Mouse (Mus musculus) thymus, postnatal 4 days (tissue): ENCODE measurements around the gene Lrrc4b.

Experiments used
- DNase-seq: peaks from one replicate; pipeline ENCODE4 v3.0.0; 2021

The Lrrc4b gene

GRCm38 (mm10) chr7:44437933-44438332, 9.1 kb downstream of the Lrrc4b start:
- no peak for DNase-seq

DNA sequence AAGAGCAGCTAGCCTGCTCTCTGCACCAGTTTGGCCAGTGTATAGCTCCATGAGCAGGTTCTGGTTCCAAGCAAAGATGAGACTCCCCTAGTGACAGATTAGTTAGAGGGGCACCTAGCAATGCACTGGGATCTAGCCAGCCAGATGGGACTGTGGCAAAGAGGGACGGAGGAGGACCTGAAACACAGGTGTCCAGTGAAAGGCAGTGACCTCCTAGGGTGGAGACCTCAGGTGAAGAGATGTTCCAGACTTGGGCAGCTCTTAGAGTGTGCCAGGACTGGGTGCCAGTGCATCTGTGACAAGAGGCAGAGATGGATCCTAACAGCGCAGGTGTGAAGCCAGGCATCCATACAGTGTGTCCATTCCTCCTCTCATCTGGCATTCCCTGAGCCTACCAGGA, 10.9 kb downstream of the Lrrc4b start:
- no peak for DNase-seq

DNA sequence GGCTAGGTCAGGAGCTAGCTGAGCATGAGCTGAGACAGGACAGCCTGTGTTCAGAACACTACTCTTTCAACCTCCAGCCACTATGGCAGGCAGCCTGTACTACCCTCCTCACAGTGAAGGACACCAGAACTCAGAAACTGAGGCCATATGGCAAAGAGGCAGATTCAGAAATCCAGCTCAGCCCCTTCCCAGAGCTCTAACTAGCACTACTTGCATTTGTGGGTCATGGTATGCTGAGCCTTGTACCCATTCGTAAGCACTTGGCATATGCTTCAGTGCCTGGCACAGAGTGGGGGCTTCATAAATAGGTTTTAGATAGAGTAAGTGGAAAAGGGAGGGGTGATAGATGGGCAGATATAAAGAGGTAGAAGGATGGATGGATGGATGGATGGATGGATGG, 11.7 kb downstream of the Lrrc4b start:
- DNase-seq, result no peak

DNA sequence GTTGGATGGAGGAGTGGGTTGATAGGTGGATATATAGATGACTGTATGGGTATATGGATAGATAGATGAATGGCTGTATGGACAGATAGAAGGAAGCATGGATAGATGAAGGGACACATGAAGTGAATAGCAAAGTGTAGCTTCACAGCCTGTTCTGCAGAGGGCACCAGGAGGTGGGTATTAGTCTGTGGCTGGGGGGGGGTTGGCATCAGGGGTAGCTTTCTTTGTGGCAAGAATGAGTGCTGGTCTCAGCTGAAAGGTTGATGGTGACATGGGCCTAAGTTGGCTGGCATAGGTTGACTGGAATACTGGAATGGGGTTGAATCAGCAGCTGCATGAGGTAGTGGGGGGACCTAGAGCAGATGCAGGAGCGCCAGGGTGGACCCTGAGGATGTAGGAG, 12.4 kb downstream of the Lrrc4b start:
- DNase-seq, result no peak

DNA sequence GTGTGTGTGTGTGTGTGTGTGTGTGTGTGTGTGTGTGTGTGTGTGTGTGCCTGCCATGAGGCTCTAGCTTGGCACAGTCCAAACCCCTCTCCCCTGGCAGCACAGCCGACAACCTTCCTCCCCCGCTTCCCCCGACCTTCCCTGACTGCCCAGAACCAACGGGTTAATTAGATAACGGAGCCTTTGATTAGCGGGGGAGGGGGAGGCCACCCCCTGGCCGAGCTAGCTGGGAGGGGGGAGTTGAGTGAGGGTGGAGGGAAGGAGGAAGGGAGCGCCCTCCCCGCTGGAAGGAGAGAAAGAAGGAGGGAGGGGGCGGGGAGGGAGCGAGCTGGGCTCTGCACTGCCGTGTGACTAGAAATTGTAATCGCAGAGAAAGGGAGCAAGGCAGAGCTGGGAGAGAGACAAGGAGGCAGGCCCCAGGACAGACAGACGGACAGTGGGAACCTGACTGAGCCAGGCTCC, 12.9 kb downstream of the Lrrc4b start:
- no peak for DNase-seq

DNA sequence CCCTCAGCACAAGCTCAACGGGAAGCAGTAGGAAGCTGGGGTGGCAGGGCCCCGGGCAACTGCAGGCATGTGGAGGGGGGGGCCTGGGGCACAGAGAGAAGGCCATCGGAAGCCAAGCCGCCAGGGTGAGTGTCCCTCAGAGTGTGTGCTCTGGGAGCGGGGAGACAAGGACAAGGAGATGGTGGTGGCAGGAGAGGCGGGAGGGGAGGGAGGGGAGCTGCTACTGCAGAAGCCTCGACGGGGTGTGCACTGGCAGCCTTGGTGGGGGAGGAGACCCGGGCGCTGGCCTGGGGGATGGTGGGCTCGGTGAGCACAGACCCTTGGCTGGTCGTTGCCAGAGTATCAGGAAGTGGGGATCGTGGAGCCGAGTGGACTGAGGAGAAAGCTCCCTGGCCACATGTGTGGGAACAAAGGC, 13.6 kb downstream of the Lrrc4b start:
- DNase-seq, result no peak

GRCm38 (mm10) chr7:44443268-44444173, 14.7 kb downstream of the Lrrc4b start:
- no peak for DNase-seq

DNA sequence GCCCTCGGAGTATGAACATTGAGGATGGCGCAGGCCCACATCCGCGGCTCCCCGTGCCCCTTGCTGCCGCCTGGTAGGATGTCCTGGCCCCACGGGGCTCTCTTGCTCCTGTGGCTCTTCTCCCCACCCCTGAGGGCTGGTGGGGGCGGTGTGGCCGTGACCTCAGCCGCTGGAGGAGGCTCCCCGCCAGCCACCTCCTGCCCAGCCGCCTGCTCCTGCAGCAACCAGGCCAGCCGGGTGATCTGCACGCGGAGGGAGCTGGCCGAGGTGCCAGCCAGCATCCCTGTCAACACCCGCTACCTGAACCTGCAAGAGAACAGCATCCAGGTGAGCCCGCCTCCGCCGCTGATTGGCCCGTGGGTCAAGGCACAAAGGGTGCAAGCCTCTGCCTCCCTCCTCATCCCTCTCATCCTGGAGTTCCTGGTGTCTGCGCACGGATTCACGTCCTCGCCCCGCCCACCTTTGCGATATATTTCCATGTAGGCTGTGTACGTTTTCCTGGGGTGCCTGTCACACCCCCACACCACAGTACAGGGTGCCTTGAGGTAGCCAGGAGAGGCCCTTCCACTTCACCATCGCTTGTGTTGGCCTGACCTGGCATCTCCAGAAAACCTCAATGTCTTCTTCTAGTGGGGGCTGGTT, 16.2 kb downstream of the Lrrc4b start:
- no peak for DNase-seq

- no peak for DNase-seq
Observed at GRCm38 (mm10) chr7:44445528-44445923, 16.7 kb downstream of the Lrrc4b start.

GRCm38 (mm10) chr7:44446070-44446855, 17.4 kb downstream of the Lrrc4b start:
- no peak for DNase-seq

DNA sequence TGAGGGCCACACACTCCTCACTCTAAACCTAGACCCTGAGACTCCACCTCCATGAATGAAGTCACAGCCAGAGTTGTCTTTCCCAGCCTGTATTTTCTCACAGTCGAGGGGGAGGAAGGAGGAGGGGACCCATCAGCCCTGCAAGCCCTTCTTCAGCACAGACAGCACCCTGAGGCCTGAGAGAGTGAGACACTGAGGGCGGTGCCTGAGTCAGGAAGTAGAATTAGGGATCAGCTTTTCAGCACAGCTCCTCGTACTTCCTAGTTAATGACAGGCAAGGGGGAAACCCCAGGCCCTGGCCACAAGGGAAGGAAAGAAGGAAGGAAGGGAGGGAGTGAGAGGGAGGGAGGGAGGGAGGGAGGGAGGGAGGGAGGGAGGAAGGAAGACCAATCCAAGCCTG, 24.4 kb downstream of the Lrrc4b start:
- no peak for DNase-seq

DNA sequence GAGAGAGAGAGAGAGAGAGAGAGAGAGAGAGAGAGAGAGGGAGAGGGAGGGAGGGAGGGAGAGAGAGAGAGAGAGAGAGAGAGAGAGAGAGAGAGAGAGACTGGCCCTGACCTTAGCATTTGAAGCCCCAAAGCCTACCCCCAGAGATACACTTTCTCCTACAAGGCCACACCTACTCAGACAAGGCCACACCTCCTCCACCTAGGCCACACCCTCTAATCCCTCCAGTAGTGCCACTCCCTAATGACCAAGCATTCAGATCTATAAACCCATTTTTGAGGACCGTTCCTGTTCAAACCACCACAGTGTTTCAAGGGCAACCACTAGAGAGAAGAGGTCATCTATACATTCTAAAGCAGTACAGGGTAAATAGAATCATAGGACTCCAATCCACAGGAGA, 27.5 kb downstream of the Lrrc4b start:
- no peak for DNase-seq

- DNase-seq, result no peak
Observed at GRCm38 (mm10) chr7:44460067-44460466, 31.2 kb downstream of the Lrrc4b start.

- peak; percentile 5 for DNase-seq
Observed at GRCm38 (mm10) chr7:44460767-44461502, 32.1 kb downstream of the Lrrc4b start.

DNA sequence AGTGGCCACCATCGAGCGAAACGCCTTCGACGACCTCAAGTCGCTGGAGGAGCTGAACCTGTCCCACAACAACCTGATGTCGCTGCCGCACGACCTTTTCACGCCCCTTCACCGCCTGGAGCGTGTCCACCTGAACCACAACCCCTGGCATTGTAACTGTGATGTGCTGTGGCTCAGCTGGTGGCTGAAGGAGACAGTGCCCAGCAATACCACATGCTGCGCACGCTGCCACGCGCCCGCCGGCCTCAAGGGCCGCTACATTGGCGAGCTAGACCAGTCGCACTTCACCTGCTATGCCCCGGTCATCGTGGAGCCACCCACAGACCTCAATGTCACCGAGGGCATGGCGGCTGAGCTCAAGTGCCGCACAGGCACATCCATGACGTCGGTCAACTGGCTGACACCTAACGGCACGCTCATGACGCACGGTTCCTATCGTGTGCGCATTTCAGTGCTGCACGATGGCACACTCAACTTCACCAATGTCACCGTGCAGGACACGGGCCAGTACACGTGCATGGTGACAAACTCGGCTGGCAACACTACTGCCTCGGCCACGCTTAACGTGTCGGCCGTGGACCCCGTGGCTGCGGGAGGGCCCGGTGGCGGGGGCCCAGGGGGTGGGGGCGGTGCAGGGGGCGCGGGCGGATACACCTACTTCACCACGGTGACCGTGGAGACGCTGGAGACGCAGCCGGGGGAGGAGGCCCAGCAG, 32.8 kb downstream of the Lrrc4b start:
- DNase-seq, result peak; percentile 7

- peak; percentile 79 for DNase-seq
Observed at GRCm38 (mm10) chr7:44462218-44463055, 33.6 kb downstream of the Lrrc4b start.

GRCm38 (mm10) chr7:44463056-44463425, 34.2 kb downstream of the Lrrc4b start:
- no peak for DNase-seq

GRCm38 (mm10) chr7:44463556-44464225, 34.9 kb downstream of the Lrrc4b start:
- DNase-seq, result peak; percentile 4

GRCm38 (mm10) chr7:44464511-44464910, 35.7 kb downstream of the Lrrc4b start:
- peak; percentile 12 for DNase-seq

DNA sequence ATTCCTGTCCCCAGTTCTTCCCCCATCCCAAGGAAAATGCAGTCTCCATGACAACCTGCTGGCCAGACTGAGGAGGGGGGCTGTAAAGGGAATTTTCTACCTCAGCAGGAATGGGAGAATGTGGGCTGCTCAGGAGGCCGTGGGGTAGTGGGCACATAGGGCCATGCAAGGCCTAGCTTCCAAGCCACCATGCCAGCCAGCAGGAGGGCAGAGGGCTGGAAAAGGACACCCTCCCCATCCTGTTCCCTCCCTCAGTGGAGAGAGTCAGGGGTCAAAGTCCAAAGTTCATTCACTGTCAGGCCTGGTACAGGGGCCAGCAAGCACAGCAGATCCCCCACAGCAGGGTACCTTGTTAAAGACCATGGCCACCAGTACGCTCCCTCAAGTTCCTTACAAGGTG, 36.3 kb downstream of the Lrrc4b start, which contains the start of gene Aspdh:
Aspdh (plus strand) TSS at position 281 of the 400 bp plus-strand sequence.
- DNase-seq, result peak; percentile 4
